Mouse (Mus musculus): ENCODE data around the gene Cd46. TPM values are rescaled to one million over a fixed set of nuclear protein-coding genes. Genes with fewer than 3 reads are reported as not detected.

Gene Cd46
- polyA plus RNA-seq, 1 experiment from 2014 or later: 1.00 TPM

DNA sequence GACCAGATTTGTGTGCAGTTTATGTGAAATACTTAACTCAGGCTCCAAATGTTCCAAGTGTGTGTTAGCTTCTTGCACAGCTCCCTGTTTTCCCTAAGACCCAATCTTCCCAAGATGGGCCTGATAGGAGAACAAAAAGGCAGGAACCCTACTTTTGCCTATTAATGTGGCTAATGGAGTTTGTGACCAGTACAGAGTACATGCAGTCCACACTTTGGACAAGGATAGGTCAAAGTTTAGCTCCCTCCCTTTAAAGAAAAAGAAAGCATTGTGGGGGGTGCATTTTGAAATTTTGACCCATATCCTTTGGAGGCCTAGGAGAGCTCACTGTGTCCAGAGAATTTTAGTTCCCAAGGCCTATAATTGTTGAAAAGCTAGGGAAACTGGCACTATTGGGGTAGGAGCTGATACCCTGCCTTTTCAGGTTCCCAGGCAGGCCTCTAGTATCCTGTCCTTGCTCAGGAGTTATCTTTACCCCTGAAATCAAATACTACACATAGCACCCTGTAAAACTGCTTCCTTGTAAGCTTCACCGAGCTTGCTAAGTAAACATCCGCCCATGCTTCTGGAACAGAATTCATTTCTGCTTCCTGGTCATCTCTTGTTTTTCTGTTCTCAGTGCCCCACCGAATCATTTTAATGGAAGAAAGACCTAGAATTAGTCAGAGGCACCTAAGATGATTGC, 77.7 kb downstream of the Cd46 start:
- Histone ChIP-seq H3K4me1 (ENCODE audit: control insufficient read depth, insufficient read depth, low read length) (no peaks in the 10 kb centered on the region), H3K27ac (ENCODE audit: low read depth, low read length) (no peak overlapping the region), H3K4me2 (no peak overlapping the region), H3K27me3 (ENCODE audit: control insufficient read depth, insufficient read depth, low read length) (no peaks in the 10 kb centered on the region), H3K4me3 (ENCODE audit: low read depth, low read length) (no peak overlapping the region), H3K9ac (ENCODE audit: low read length) (no peak overlapping the region), H3K9me3 (ENCODE audit: control insufficient read depth, low read length) (no peaks in the 10 kb centered on the region), H3K36me3 (ENCODE audit: control insufficient read depth, insufficient read depth, low read length) (no peaks in the 10 kb centered on the region)
- ATAC-seq (ENCODE audit: low FRiP score) (no peak), DNase-seq (ENCODE audit: low spot score, missing footprints) (no peak)
- WGBS: 88% methylated on average over 3 of the region's 3 CpGs

DNA sequence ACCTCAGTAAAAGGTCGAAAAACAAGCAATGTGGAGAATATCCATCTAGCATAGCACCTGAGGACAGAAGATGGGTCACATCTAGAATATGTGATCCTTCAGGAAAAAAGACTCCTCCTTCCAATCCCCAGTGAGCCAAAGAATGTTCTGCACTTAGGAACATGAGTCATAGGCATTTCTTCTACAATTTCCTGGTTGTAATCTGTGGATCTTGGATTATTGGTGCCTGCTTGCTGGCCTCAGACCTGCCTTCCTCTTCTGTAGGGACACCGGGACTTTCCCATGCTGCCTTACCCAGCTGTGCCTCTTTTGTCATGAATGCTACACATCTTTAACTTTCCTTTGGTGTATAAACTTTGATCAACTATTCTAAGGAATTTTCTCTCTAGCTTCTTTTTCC, 79.5 kb downstream of the Cd46 start:
- Histone ChIP-seq H3K4me3 (ENCODE audit: low read depth, low read length) (no peak overlapping the region), H3K4me2 (no peak overlapping the region), H3K27ac (ENCODE audit: low read depth, low read length) (no peak overlapping the region), H3K4me1 (ENCODE audit: control insufficient read depth, insufficient read depth, low read length) (no peaks in the 10 kb centered on the region), H3K9me3 (ENCODE audit: control insufficient read depth, low read length) (no peaks in the 10 kb centered on the region), H3K27me3 (ENCODE audit: control insufficient read depth, insufficient read depth, low read length) (no peaks in the 10 kb centered on the region), H3K36me3 (ENCODE audit: control insufficient read depth, insufficient read depth, low read length) (no peaks in the 10 kb centered on the region), H3K9ac (ENCODE audit: low read length) (no peak overlapping the region)
- DNase-seq (ENCODE audit: low spot score, missing footprints) (no peak), ATAC-seq (ENCODE audit: low FRiP score) (no peak)
- WGBS: 86% methylated on average over 2 of the region's 2 CpGs

DNA sequence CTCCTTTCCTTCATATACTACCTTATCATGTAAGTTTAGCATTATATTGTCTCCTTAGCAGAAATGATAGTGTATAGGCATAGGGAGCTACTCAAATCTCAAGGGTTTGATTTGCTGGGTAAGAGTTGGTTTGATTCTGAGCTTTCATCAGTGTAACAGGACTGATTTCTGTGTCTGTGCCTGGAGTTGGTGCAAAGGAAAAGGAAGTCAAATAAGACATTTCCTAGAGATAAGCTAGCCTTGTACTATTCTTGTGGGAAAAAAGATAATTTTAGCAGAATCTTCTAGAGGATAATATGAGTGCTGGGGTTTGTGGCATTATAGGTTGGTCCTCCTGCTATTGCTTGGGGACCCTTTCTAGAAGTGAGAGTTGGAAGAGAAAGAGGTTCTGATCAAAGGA, 85.8 kb downstream of the Cd46 start:
- H3K4me3 ChIP-seq (ENCODE audit: low read depth, low read length): no peak overlapping the region
- no peak overlapping the region for H3K27ac ChIP-seq (ENCODE audit: low read depth, low read length)
- no peak for DNase-seq (ENCODE audit: low spot score, missing footprints)
- no peaks in the 10 kb centered on the region for H3K9me3 ChIP-seq (ENCODE audit: control insufficient read depth, low read length)
- H3K36me3 ChIP-seq (ENCODE audit: control insufficient read depth, insufficient read depth, low read length): no peaks in the 10 kb centered on the region
- no peak overlapping the region for H3K9ac ChIP-seq (ENCODE audit: low read length)
- ATAC-seq (ENCODE audit: low FRiP score): no peak
- no peaks in the 10 kb centered on the region for H3K4me1 ChIP-seq (ENCODE audit: control insufficient read depth, insufficient read depth, low read length)
- H3K27me3 ChIP-seq (ENCODE audit: control insufficient read depth, insufficient read depth, low read length): no peaks in the 10 kb centered on the region
- no peak overlapping the region for H3K4me2 ChIP-seq

DNA sequence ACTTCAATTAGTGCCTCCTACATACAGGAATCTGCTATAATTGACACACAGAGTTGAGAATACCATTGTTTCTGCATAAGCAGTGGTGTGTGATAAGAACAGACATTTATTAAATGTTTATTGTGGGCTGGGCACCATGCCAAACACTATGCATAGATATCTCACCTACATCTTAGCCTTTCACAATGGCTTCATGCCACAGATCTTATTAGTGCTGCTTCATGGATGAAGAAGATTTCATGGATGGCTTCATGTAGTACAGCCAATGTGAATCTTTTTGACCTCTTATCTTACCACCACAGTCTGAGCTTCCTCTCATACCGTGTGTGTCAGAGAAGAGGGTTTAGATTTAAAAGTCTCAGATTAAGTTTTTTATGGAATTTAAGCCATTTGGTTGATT, 87.9 kb downstream of the Cd46 start:
- Histone ChIP-seq H3K4me2 (no peak overlapping the region), H3K4me3 (ENCODE audit: low read depth, low read length) (no peak overlapping the region), H3K9ac (ENCODE audit: low read length) (no peak overlapping the region), H3K27ac (ENCODE audit: low read depth, low read length) (no peak overlapping the region), H3K36me3 (ENCODE audit: control insufficient read depth, insufficient read depth, low read length) (no peaks in the 10 kb centered on the region), H3K27me3 (ENCODE audit: control insufficient read depth, insufficient read depth, low read length) (no peaks in the 10 kb centered on the region), H3K9me3 (ENCODE audit: control insufficient read depth, low read length) (no peaks in the 10 kb centered on the region), H3K4me1 (ENCODE audit: control insufficient read depth, insufficient read depth, low read length) (no peaks in the 10 kb centered on the region)
- no peak for DNase-seq (ENCODE audit: low spot score, missing footprints)
- 80% methylated on average over 1 of the region's 1 CpGs for WGBS
- no peak for ATAC-seq (ENCODE audit: low FRiP score)

DNA sequence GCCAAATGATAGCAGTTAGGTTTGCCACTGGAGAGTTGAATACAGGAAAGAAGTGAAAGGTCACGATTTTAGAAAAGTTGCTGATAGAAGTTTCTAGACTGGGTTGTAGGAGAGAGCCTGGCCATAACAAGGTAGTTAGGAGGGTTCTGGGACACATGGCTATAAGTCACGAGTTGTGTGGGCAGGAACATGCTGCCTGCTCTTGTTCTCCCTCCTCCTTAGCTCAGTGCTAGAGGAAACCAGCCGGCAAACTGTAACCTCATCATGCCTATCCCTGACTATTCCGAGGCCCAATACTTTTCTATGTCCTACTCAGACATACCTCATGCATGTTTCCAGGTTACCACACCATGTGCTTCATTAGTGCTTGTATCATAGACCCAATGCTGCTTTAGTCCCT, 88.7 kb downstream of the Cd46 start:
- Histone ChIP-seq H3K4me1 (ENCODE audit: control insufficient read depth, insufficient read depth, low read length) (no peaks in the 10 kb centered on the region), H3K9me3 (ENCODE audit: control insufficient read depth, low read length) (no peaks in the 10 kb centered on the region), H3K27me3 (ENCODE audit: control insufficient read depth, insufficient read depth, low read length) (no peaks in the 10 kb centered on the region), H3K27ac (ENCODE audit: low read depth, low read length) (no peak overlapping the region), H3K36me3 (ENCODE audit: control insufficient read depth, insufficient read depth, low read length) (no peaks in the 10 kb centered on the region), H3K4me2 (no peak overlapping the region), H3K9ac (ENCODE audit: low read length) (no peak overlapping the region), H3K4me3 (ENCODE audit: low read depth, low read length) (no peak overlapping the region)
- DNase-seq (ENCODE audit: low spot score, missing footprints) (no peak), ATAC-seq (ENCODE audit: low FRiP score) (no peak)
- 79% methylated on average over 4 of the region's 4 CpGs for WGBS

DNA sequence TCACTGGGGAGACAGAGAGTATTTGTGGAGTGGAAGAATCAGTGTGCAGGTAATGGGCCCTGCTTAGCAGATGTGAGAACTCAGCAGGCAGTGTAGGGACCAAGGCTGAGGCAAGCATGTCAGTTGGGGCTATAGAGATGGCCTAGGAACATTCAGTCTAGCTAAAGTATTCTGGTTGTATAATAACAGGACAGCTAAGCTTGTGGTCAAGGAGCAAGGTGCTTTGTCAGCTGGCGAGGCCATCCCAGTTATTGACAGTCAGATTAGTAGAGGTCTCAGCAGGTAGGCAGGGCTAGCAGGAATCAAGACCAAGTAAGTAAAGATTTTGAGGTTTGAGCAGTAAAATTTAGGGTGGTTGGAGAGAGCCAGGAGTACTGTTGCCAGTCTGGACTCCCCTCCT, 93.7 kb downstream of the Cd46 start:
- no peaks in the 10 kb centered on the region for H3K9me3 ChIP-seq (ENCODE audit: control insufficient read depth, low read length)
- no peak overlapping the region for H3K9ac ChIP-seq (ENCODE audit: low read length)
- no peak overlapping the region for H3K27ac ChIP-seq (ENCODE audit: low read depth, low read length)
- no peaks in the 10 kb centered on the region for H3K36me3 ChIP-seq (ENCODE audit: control insufficient read depth, insufficient read depth, low read length)
- no peak overlapping the region for H3K4me2 ChIP-seq
- DNase-seq (ENCODE audit: low spot score, missing footprints) (no peak), ATAC-seq (ENCODE audit: low FRiP score) (no peak)
- WGBS: 70% methylated on average over 1 of the region's 1 CpGs
- H3K4me3 ChIP-seq (ENCODE audit: low read depth, low read length): no peak overlapping the region
- no peaks in the 10 kb centered on the region for H3K27me3 ChIP-seq (ENCODE audit: control insufficient read depth, insufficient read depth, low read length)
- no peaks in the 10 kb centered on the region for H3K4me1 ChIP-seq (ENCODE audit: control insufficient read depth, insufficient read depth, low read length)

DNA sequence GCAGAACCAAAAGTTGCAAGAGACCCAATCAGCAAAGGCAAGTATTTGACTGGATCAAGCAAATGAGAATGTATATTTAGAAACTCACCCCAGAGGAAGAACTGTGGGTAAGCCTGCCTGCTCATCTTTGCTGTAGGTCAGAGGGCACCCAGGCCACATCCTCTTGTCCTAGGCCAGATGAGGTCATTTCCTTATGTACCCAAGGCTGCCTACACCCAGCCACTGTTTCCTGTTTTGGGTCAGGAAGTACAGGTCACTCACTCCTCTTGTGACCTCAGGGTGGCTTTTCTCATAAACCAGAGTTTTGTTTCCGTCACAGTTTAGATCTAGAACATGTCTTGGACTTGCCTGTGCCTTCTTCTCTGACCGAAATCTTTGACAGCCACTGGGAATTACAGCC, 96.9 kb downstream of the Cd46 start:
- Histone ChIP-seq H3K9ac (ENCODE audit: low read length) (no peak overlapping the region), H3K9me3 (ENCODE audit: control insufficient read depth, low read length) (no peaks in the 10 kb centered on the region), H3K27me3 (ENCODE audit: control insufficient read depth, insufficient read depth, low read length) (no peaks in the 10 kb centered on the region), H3K27ac (ENCODE audit: low read depth, low read length) (no peak overlapping the region), H3K4me1 (ENCODE audit: control insufficient read depth, insufficient read depth, low read length) (no peaks in the 10 kb centered on the region), H3K4me3 (ENCODE audit: low read depth, low read length) (no peak overlapping the region), H3K36me3 (ENCODE audit: control insufficient read depth, insufficient read depth, low read length) (no peaks in the 10 kb centered on the region), H3K4me2 (no peak overlapping the region)
- ATAC-seq (ENCODE audit: low FRiP score) (no peak), DNase-seq (ENCODE audit: low spot score, missing footprints) (no peak)
- WGBS: 90% methylated on average over 2 of the region's 2 CpGs

DNA sequence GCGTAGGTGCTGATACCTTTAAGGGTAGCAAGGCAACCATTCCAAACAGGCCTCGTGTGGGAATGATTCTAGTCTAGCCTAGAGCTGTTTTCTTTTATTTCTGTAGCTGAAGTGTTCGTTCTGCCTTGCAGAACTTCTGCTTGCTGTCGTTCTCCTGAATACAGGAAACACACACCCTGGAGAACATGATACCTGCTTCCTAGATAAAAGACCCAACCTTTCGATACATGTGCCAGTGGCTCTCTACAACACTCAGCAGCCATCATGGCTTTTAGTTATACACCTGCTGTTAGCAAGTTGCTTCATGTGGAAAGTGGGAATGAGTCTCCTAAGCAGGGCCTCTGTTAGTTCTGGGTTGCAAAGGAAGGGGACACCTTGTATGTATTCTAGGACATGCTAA, 97.8 kb downstream of the Cd46 start:
- no peak for DNase-seq (ENCODE audit: low spot score, missing footprints)
- no peak for ATAC-seq (ENCODE audit: low FRiP score)
- WGBS: 87% methylated on average over 5 of the region's 5 CpGs
- H3K9me3 ChIP-seq (ENCODE audit: control insufficient read depth, low read length): no peaks in the 10 kb centered on the region
- no peaks in the 10 kb centered on the region for H3K36me3 ChIP-seq (ENCODE audit: control insufficient read depth, insufficient read depth, low read length)
- H3K4me2 ChIP-seq: no peak overlapping the region
- no peak overlapping the region for H3K9ac ChIP-seq (ENCODE audit: low read length)
- H3K4me1 ChIP-seq (ENCODE audit: control insufficient read depth, insufficient read depth, low read length): no peaks in the 10 kb centered on the region
- no peak overlapping the region for H3K4me3 ChIP-seq (ENCODE audit: low read depth, low read length)
- no peaks in the 10 kb centered on the region for H3K27me3 ChIP-seq (ENCODE audit: control insufficient read depth, insufficient read depth, low read length)
- H3K27ac ChIP-seq (ENCODE audit: low read depth, low read length): no peak overlapping the region

DNA sequence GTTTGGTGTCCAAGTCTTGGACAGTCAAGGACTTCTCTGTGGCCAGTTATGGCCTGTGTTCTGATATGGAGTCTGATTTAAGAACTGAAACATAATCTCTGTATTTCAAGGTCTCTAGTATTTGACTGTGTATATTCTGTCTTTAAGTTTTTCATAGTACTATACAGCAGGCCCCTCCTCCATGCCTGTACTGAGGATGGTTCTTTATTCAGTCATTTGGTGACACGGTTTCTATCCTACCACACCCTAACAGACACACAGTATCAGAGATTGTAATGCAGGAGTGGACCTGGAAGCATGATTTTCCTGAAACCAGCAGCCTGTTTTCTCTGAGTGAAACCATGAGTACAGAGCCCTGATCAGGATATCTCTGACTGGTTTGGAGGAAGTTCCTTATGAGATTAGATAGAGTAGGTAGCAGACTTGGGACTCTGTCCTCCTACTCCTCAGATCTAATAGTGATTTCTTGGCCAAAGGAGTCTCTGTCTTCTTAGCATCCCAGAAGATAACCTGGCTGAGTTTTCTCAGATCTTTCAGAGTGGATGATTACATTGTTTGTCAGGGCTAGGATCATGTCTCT, 98.5 kb downstream of the Cd46 start:
- no peak for ATAC-seq (ENCODE audit: low FRiP score)
- Histone ChIP-seq H3K9me3 (ENCODE audit: control insufficient read depth, low read length) (no peaks in the 10 kb centered on the region), H3K36me3 (ENCODE audit: control insufficient read depth, insufficient read depth, low read length) (no peaks in the 10 kb centered on the region), H3K4me2 (no peak overlapping the region), H3K4me3 (ENCODE audit: low read depth, low read length) (no peak overlapping the region), H3K9ac (ENCODE audit: low read length) (no peak overlapping the region), H3K27ac (ENCODE audit: low read depth, low read length) (no peak overlapping the region), H3K27me3 (ENCODE audit: control insufficient read depth, insufficient read depth, low read length) (no peaks in the 10 kb centered on the region), H3K4me1 (ENCODE audit: control insufficient read depth, insufficient read depth, low read length) (no peaks in the 10 kb centered on the region)
- WGBS: 83% methylated on average over 1 of the region's 1 CpGs
- DNase-seq (ENCODE audit: low spot score, missing footprints): no peak

Measured in midbrain, embryonic 11.5 days (tissue).